Mouse (Mus musculus) CH12F3 (cell line): ENCODE measurements around the gene Rtl10.

Experiments
- in situ Hi-C: fragments of 300-500 bp; cut with MboI; formaldehyde crosslinking; loops from 2 replicates; pipeline ENCODE4 v1.14.3; 2020; ENCODE audit warnings: low sequenced_read_pairs

Rtl10 gene

DNA sequence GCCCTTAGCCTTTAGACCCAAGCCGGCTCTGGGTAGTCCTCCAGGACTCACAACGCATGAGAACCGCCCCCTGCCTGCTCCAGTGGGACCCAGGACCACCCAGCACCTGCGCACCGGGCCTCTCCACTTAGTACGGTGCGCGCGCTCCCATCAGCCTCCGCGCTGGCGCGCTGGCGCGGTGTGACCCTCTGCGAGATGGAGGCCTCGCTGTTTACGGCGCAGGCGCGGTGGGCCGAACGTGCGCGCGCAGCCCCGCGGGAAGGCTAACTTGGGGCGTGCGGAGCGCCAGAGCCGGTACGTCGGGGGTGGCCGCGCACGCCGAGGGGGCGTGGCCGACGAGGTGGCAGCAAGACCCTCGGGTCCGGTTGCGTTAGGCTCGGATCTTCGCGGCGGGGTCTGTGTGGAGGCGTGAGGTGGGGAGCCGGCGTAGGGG, at the start of gene Rtl10, which contains the start of gene Gnb1l:
Gene Rtl10 (plus strand): TSS at position 344 of the 433 bp plus-strand sequence.
Gene Gnb1l (plus strand): TSS at position 156 of the 433 bp plus-strand sequence.
- in situ Hi-C loops, result no loop called here

DNA sequence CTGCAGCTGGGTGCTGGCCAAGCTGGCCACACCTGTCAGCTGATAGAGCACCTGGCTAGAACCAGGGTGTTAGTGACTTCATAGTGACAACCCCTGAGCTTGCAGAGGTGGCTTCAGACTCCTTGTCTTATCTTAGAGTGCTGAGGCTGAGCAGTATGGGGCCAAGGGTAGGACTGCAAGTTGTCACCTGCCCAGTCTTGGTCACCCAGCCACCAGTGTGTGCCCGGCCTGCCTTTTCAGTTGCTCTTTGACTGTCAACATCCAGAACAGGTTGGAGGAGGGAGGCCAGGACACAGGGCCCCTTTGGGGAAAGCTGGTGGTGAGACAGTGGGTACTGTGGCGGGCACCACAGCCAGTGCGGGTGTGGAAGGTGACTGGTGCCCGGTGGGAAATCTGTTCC, 49.7 kb upstream of the Rtl10 start:
- in situ Hi-C loops, result no loop called here

DNA sequence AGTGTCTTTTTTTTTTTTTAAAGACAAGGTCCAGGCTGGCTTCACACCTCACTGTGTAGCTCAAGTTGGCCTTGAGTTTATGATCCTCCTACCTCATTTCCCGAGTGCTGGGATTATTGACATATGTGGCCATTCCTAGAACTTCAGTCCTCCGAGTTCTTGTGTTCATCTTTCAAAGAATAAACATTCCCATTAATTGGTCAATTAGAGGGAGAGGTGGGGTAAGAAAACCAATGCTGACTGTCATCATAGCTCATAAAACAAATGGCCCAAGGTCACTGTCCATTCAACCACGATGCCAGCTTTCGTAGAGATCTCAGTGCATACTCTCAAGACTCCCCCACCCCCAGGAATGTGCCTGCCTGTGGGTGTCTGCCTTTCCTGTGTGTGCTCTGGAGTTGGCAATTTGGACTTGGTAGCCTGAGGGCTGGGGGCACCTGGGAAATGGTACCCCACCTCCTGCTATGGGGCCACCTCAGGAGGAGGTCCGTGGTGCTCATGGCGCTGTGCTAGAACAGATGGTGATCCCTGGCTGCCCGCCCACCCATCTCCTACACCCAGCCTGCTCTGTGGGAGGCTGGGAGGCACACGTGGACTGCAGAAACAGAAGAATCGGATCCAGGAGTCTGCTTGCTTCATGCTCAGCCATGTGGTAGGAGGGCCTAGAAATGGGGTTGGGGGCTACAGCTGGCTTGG, 47.1 kb upstream of the Rtl10 start:
- in situ Hi-C loops, result no loop called here

DNA sequence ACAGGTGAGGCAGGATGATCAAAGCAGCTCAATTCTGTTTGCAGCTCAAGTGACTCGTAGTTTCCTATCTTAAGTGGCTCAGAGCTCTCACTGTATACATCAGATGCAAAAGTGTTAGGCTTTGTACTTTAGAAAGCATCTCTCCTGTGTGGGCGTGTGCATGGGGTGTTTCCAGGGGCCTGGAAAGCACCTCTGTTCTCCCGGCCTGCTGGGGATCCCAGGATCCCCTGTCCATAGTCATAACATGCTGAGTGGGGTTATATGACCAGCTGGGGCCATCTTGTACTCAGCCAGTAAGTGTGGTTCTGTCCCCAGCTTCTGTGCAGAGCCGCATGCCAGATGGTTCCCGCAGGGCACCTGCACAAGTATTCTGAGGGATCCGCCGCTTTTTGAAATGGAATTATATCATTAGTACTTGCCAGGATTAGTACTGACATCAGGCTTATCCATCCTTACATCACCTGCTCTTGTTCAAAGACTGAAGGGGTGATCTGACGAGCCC, 46.3 kb upstream of the Rtl10 start:
- in situ Hi-C loops, result no loop called here

DNA sequence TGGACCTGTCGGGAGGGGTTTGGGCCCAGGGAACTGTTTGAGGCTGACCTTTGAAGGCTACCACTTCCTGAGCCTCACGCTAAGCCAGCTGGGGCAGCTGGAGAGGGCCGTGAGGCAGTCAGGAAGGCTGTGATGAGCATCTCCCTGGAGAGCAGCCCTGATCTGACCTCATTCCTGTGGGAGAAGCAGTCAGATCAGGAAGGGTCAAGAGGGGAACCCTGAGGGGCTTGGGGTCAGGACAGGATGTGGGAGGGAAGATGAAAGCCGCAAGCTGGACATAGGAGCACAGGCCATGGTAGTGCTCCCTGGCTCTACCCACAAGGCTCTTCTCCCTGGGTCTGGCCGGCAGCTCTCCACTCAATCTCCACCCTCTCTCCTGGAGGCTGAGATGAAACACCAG, 44.9 kb upstream of the Rtl10 start:
- in situ Hi-C loops, result no loop called here

DNA sequence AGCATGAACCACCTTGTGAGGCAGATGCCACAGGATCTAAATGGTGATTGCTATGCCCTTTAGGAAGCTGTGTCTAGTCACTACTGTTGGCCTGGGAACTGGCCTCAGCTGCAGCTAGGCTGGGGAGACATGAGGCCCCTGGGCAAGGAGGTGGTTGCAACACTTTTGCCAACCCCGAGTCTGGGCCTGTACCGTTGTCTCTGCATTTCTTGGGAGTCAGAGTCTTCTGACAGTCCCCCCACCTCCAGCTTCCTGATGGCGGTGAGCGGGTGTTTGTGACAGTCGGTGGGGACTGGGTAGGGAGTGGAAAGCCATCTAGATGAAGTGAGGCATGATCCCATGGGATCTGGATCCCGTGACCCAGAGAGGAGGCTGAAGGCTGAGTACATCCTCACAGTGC, 43.3 kb upstream of the Rtl10 start:
- in situ Hi-C loops, result no loop called here

DNA sequence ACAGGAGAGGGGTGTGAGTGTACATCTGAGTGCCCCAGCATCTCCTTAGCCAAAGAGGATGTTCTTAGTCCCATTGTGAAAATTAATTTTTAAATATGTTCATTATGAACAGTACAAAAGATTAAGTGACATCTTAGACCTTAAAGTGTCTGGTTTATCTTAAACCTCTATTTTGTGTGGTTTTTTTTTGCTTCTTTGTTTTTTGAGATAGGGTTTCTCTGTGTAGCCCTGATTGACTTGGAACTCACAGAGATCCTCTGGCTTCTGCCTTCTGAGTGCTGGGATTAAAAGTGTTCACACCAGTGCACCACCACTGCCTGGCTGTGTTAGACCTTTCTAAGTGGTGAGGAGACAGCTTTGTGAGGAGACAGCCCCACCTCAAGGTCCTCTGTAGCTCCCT, 40.0 kb upstream of the Rtl10 start:
- in situ Hi-C loops, result no loop called here

DNA sequence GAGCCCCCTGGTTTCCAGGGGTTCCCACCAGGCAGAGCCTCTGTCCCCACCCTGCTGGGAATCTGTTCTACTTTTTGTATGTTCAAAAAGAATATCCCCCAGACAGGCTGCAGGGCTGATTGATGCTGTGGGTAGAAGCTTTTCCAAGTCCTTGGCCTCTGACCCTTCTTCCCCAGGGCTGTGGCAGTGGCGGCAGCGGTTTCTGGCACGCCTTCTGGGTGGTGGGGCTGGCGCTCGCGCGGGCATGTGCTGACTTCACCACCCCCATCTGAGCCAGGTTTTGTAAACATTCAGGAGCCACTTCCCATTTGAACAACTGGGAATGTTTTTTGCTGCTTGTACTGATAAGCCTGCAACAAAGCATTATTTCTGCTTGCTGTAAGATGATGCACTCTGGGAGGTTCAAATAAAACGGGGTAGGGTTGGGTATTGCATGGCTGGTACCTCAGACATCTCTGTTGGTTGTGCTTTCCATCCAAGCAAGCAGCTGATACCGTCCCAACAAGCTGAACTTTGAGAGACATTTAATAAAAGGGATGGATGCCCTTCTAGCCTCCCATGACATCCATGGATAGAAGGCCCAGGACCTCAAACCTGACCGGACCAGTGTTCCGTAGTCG, 39.3 kb upstream of the Rtl10 start:
- in situ Hi-C loops, result no loop called here

DNA sequence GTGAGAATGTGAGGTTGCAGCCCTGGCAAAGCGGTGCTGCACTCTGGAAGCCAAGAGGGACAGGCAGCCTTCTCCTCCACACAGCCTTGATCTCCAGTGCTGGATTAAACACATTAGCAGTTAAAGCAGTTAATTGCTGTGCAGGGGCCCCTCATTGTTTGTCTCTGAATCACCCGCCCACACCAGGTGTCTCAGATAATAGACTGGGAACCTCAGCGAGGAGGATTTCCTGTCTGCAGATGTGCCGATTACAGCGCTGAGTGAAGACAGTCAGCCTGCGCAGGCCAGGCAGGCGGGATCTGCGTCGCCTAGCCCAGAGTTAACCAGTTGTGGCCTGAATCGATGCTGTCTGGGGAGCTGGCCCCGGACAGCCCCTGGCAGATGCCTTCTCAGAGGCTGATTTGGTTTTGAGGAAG, 38.7 kb upstream of the Rtl10 start:
- in situ Hi-C loops, result no loop called here

DNA sequence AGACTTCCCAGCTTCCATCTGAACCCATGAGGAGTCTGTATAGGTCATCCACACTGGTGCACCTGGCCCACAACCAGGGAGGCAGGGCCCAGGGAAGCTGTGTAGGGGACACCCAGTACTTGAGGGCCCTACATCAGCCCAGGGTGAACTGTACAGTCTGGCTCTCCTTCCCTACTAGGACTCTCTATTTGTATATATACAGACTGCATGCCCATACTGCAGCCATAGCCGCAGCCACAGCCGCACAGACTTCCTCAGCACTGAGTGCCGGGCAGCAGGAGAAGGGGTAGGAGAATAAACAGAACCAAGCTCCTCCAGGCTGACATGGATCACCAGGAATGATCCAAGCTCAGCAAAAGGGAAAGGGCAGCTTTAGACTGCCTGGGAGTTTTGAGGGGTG, 37.9 kb upstream of the Rtl10 start:
- in situ Hi-C loops, result no loop called here

DNA sequence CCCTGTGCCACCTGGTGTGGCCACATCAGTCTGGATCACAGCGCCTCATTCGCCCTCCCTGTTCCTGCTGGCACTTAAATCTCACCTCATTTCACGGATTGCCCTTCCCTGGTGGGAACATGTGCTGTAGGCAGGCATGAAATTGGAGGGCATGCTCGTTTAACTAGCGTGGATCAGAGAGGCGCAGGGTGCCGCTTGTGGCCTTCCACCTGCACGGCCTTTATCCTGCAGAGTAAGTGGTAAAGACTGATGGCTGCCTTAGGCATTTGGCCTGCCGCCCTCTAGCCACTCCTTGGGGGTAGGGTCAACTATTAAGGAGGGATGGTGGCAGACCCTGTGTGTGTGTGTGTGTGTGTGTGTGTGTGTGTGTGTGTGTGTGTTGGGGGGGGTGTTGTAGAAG, 36.7 kb upstream of the Rtl10 start:
- in situ Hi-C loops, result no loop called here

DNA sequence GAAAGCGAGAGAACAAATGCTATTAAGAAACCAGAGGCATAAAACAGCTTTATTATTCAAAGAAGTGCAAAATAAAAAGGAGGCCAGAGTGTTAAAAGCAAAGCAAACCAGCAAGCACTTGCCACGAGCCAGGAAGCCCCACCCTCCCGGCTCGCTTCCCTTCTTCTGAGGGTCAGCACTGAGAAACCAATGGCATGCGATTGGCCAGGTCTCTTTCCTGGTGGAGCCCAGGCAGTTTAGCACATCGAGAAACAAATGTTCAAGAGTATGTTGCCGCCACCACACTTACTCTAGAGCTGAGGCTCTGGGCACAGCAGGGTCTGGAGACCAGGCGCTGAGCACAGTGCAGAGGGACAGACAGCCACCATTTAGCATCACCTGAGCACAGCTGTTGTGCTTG, 36.1 kb upstream of the Rtl10 start:
- in situ Hi-C loops, result no loop called here

DNA sequence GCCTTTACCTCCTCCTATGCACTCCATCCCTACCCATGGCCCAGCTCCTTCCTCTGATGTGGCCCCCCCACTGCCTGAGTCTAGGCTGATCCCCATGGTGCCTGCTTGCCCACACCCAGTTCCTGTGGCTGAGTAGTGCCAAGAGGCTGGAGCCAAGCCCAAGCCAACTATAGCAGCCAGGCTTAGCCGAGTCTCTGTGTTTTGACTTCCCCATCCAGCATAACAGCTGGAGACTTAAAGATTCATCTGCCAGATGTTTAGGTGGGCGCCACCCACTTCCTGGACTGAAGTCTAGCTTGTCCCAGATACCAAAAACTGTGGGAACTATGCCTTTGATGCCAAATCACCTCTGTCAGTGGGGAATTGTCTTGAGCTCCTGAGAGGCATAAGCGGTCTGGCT, 34.4 kb upstream of the Rtl10 start:
- in situ Hi-C loops, result no loop called here

DNA sequence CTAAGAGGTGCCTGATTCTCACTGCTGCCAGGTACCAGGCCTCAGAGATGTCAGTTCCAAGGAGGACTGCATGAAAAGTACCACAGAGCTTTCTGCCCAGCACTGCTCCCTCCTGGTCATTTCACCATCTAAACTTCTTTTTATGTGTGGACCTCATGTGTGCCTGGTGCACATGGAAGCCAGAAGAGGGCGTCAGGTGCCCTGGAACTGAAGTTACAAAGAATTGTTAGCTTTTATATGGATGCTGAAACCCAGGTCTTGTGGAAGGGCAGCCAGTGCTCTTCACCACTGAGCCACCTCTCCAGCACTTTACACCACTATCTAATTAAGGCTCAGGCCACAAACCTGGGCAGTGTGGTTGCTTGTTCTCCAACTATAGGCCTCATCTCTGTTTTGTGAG, 27.9 kb upstream of the Rtl10 start:
- in situ Hi-C loops, result no loop called here

DNA sequence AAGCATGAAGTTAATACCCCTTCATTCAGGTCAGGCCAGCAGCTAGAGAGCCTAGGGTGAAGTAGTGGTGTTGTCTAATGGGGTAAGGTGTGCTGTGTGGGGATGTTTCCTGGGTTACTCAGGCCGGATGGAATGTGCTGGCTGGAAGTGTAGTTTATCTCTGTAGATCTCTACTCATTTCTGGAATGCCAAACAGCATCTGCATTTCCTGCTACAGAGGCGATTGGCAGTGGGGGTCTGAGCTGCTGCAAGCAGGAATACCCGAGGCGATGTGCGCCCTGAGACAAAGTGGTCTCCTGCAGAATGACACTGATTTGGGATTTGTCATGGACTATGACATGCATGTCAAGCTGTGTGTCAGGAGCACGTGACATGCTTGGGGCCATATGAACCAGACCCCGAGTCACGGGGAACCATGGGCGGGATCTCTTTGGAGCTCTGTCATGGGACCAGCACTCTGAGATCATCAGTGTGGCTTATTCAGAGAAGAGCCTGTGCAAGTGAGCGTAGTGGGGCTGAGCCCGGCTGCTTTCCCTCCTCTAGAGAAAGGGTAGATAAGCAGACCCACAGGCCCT, 27.2 kb upstream of the Rtl10 start:
- in situ Hi-C loops, result no loop called here

DNA sequence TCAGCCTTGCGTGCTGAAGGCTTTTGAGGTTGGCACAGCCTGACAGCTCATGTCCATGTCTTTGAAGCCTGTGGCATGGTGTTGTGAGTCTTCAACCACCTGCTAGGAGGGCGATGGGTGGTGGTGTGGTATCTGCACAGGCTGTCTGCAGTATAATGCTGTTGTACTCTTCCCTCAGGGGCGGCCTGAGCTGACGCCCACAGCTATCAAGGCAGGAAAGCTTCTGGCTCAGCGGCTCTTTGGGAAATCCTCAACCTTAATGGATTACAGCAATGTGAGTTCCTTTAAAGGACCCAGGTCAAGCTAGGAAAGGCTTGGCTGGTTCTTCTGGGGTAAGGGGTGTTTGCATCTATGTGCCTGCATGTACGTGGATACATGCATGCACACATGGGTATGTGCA, 26.7 kb upstream of the Rtl10 start:
- in situ Hi-C loops, result no loop called here

DNA sequence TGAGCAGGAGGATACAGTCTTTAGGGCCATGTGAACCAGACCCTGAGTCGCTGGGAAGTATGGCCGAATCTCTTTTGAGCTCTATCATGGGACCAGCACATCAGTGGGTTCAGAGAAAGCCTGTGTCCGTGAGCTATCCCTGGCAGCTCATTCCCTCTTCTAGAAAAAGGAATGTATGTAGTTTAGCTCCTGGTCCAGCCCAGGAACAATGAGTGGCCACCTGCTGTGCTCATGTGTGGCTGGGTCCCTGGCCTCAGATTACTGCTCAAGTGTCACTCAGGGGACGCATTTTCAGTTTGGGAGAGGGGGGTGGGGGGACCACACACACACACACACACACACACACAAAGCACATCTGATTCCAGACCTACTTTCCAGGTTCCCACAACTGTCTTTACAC, 26.3 kb upstream of the Rtl10 start:
- in situ Hi-C loops, result no loop called here

DNA sequence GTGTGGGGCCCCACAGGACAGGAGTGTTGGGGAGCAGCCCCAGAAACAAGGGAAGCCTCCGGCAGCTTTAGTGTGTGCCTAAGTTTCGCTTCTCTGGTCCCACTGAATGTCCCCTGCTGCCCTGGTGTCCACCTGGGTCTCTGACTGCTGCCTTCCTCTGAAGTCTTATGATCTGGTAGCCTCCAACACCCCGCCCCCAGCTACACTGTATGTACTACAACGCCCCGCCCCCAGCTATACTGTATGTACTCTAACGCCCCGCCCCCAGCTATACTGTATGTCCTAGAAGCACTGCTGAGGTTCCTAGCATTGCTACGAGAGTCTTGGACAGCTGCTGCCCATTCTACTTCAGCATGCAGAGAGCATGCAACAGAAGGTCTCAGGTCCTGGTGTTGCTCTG, 25.7 kb upstream of the Rtl10 start:
- in situ Hi-C loops, result no loop called here

DNA sequence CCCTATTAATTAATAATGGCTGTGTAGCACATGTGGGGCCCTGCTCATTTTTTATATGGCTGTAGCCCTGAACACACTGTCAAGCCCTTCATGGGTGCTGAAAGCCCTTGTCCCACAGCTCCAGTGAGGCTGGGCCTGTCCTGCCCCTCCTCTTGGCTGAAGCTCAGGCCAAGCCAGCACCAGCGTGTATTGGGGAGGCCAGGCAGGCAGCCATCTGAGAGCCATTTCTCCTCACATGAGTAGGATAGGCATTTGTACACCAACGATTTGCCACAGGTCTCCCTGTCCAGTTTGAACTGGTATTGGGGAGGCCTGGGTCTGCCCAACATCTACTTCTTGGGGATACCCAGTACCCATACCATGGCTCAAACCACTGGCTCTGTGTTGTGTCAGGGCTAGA, 24.7 kb upstream of the Rtl10 start:
- in situ Hi-C loops, result no loop called here

DNA sequence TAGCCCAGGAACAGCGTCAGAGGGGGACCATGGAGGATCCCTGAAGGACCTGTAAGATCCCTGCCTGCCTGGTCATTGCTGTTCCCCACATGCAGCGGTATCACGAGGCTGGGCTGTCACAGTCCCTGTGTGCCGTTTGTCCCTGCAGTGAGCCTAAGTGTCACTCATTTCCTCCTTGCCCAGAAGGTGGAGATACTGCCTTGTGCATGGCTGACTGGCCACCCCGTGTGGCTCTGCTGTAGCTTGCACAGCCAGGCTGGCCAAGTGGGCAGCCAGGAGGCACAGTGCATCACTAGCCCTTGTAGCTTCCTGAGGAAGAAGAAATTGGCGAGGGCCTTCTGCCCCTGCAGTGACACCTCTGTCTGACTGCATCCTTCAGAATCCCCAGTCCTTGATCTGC, 20.7 kb upstream of the Rtl10 start:
- in situ Hi-C loops, result no loop called here

DNA sequence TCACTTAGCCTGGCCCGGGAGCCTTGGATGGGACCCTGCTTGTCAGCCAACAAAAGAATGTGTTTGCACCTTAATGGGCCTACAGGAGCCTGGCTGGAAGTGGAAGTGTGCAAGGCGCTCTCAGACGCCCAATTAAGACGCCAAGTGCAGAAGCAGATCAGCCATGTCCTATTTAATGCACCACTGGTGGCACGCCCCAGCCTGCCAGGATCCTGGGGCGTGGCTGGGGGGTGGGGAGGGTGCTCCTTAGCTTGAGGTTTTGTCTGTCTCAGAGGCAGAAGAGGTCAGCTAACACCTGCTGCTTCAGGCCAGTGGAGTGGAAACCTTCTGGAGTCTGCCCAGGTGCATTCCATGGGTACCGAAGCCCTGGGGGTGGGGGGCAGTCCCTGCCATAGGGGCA, 19.0 kb upstream of the Rtl10 start:
- in situ Hi-C loops, result no loop called here

DNA sequence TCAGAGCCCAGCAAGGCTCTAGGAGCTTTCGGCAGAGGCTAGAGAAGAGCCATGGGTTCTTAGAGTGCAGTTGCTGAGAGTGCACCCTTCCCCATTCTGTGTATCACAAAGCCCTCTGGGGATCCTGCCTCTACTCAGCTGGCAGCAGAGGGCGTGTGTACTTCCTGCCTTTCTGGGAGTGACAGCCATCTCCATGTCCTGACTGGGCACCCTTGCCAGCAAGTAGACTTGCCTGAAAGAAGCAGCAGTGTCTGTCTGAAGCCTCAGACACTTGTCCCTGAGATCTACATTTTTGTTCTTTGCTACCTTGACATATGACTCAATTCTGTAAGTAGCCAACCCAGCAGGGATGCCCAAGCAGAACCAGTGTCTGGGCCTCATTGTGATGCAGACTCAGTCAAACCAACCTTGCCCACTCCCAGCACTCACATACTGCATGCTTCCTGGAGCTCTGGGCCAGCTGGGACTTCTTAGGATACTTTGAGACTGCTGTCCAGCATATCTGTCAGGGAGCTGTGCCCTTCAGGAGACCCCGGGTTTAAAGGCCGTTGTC, 17.7 kb upstream of the Rtl10 start:
- in situ Hi-C loops, result no loop called here
